Comparison of ENCODE assay signal across 7 mouse cellular contexts in genomic region chr9:49796618-49797507, GRCm38 (mm10). TPM values are rescaled to one million over a fixed set of nuclear protein-coding genes. Genes with fewer than 3 reads are reported as not detected.
DNase-seq lines count a peak whose midpoint lies in the region; ATAC-seq and TF ChIP-seq lines count a peak whose summit lies in the region.

No protein-coding gene starts in this region.

- H3K4me2 ChIP-seq in limb, embryonic 13.5 days (replicated peaks): peak overlapping the region; percentile 94
- peak overlapping the region; percentile 66 for H3K4me2 ChIP-seq in midbrain, postnatal 0 days (ENCODE audit: low read depth, low read length, poor library complexity, severe bottlenecking)

- H3K9ac ChIP-seq in limb, embryonic 13.5 days: peak overlapping the region; percentile 86
- H3K9ac ChIP-seq in midbrain, postnatal 0 days (replicated peaks; ENCODE audit: low read length, poor library complexity, severe bottlenecking): peak overlapping the region; percentile 97

- ATAC-seq in limb, embryonic 13.5 days (ENCODE audit: low FRiP score, low read depth): peak; percentile 54
- ATAC-seq in midbrain, postnatal 0 days (ENCODE audit: low FRiP score): peak; percentile 81

- peak overlapping the region; percentile 70 for H3K4me3 ChIP-seq in kidney, adult 2 months (ENCODE audit: insufficient read depth, low read depth, low read length)
- peak overlapping the region; percentile 89 for H3K4me3 ChIP-seq in limb, embryonic 13.5 days
- H3K4me3 ChIP-seq in midbrain, postnatal 0 days (ENCODE audit: low read depth, low read length): peak overlapping the region; percentile 89

- no peak for TF ChIP-seq POLR2A in kidney, adult 2 months (IDR thresholded peaks at IDR 0.05; ENCODE audit: low read depth, low read length)

- no peaks in the 10 kb centered on the region for H3K4me1 ChIP-seq in kidney, adult 2 months (ENCODE audit: control insufficient read depth, insufficient read depth, low read length)
- H3K4me1 ChIP-seq in limb, embryonic 13.5 days: peaks cover 25% of the 10 kb centered on the region
- H3K4me1 ChIP-seq in midbrain, postnatal 0 days (ENCODE audit: insufficient read depth, low read length): peaks cover 15% of the 10 kb centered on the region; the same call in 1 of the 2 replicates

- H3K27ac ChIP-seq in kidney, adult 2 months (ENCODE audit: insufficient read depth, low read depth, low read length): no peak overlapping the region
- peak overlapping the region; percentile 39; the same call in 1 of the 2 replicates for H3K27ac ChIP-seq in limb, embryonic 13.5 days
- peak overlapping the region; percentile 98 for H3K27ac ChIP-seq in midbrain, postnatal 0 days (ENCODE audit: low read depth, low read length)

- TF ChIP-seq CTCF in kidney, adult 2 months (conservative IDR thresholded peaks at IDR 0.05; ENCODE audit: insufficient read depth, insufficient read length, low read depth, low read length): no peak
- peak; percentile 13; the same call in 1 of the 2 replicates for TF ChIP-seq CTCF in midbrain, postnatal 0 days (IDR thresholded peaks at IDR 0.05)

- H3K9me3 ChIP-seq in limb, embryonic 13.5 days: no peaks in the 10 kb centered on the region
- H3K9me3 ChIP-seq in midbrain, postnatal 0 days (ENCODE audit: low read length): no peaks in the 10 kb centered on the region

- WGBS in kidney, adult 2 months: 1% methylated on average over 52 of the region's 52 CpGs
- WGBS in limb, embryonic 13.5 days: under 1% methylated on average over 52 of the region's 52 CpGs
- WGBS in midbrain, postnatal 0 days: under 1% methylated on average over 52 of the region's 52 CpGs

- DNase-seq in adrenal gland, postnatal 4 days (ENCODE audit: low spot score in 2 of 2): peak; percentile 44 to 55
- peak; percentile 86 for DNase-seq in embryo, embryonic 9.5 days (ENCODE audit: extremely low spot score)
- DNase-seq in heart, adult 18-20 months: peak; percentile 27 to 43
- DNase-seq in kidney, adult 2 months: peak; percentile 44
- DNase-seq in midbrain, postnatal 0 days (ENCODE audit: low spot score): peak; percentile 80
- peak; percentile 68 for DNase-seq in testis, postnatal 10 days (ENCODE audit: low spot score)

- H3K36me3 ChIP-seq in kidney, adult 2 months (ENCODE audit: control insufficient read depth, insufficient read depth, low read length): no peaks in the 10 kb centered on the region
- H3K36me3 ChIP-seq in limb, embryonic 13.5 days: no peaks in the 10 kb centered on the region
- H3K36me3 ChIP-seq in midbrain, postnatal 0 days (ENCODE audit: insufficient read depth, low read length): no peaks in the 10 kb centered on the region

- H3K27me3 ChIP-seq in kidney, adult 2 months (replicated peaks; ENCODE audit: control insufficient read depth, insufficient read depth, low read length): no peaks in the 10 kb centered on the region
- H3K27me3 ChIP-seq in limb, embryonic 13.5 days: peaks cover 14% of the 10 kb centered on the region
- no peaks in the 10 kb centered on the region for H3K27me3 ChIP-seq in midbrain, postnatal 0 days (ENCODE audit: insufficient read depth, low read length)

RNA-seq across cellular contexts. Expression of gene Ncam1, which starts 1.9 kb away (rescaled TPM):
- 100 to 1,000 TPM; 107 to 130 TPM for total RNA-seq in adrenal gland, postnatal 4 days (2021)
- total RNA-seq in heart, adult 18-20 months (2021): 1 to 10 TPM; 3.8 to 4.2 TPM
- polyA plus RNA-seq in kidney, adult 2 months (2012; rRNA removed): 2.6 and 3.2 TPM in 2 replicates
- polyA plus RNA-seq in limb, embryonic 13.5 days (2015; fragmentation: Nextera tagmentation; extraction: Ambion mirVana): 90.9 and 101 TPM in 2 replicates
- 601 and 603 TPM in 2 replicates for total RNA-seq in midbrain, postnatal 0 days (2014; rRNA removed)
- 615 and 685 TPM in 2 replicates for polyA plus RNA-seq in midbrain, postnatal 0 days (2015; fragmentation: Nextera tagmentation; extraction: Ambion mirVana)

Comparison
In these comparisons a context has a peak if more than half of its experiments do, and no peak if none do; other contexts are left out.
1. DNase-seq: peak in every context shown above with its lines; median percentile 86 in embryo, embryonic 9.5 days; 80 in midbrain, postnatal 0 days; 68 in testis, postnatal 10 days; 50 in adrenal gland, postnatal 4 days; 44 in kidney, adult 2 months; 35 in heart, adult 18-20 months.
2. RNA of gene Ncam1, which starts 1.9 kb away (total RNA-seq): 601 to 603 TPM in midbrain, postnatal 0 days and 107 to 130 TPM in adrenal gland, postnatal 4 days; 3.8 to 4.2 TPM in heart, adult 18-20 months; every median in the first group is over 10 times any median in the second.
3. Peak in every context shown above with its lines, with median percentiles within 50 percentile points of each other: H3K4me3 ChIP-seq.